Mouse (Mus musculus) spleen, adult 18-20 months (tissue): ENCODE measurements at regions not wholly inside any gene's neighbourhood (a gene's known extent, or its start where the extent isn't known, plus 50 kb on each side); places are given as distances from the start of the nearest gene placed in this dataset.

Source experiments
- DNase-seq, 2 experiments: peaks; one replicate each; pipeline ENCODE4 v3.0.0; 2022; ENCODE audit warnings: mixed read lengths in 2 of 2

GRCm38 (mm10) chr2:123267036-123267435 is 502.0 kb downstream of the Sqor start:
- DNase-seq = no peak

GRCm38 (mm10) chr2:123274866-123275735 is 510.1 kb downstream of the Sqor start:
- DNase-seq = no peak

- DNase-seq = no peak
Measured at GRCm38 (mm10) chr2:123275736-123276330, 510.8 kb downstream of the Sqor start.

GRCm38 (mm10) chr2:123311554-123312276 is 546.7 kb downstream of the Sqor start:
- no peak for DNase-seq

GRCm38 (mm10) chr2:123312277-123312617 is 547.2 kb downstream of the Sqor start:
- peak in 1 of 2 experiments; percentile 15 for DNase-seq

- DNase-seq = no peak
Measured at GRCm38 (mm10) chr2:123320448-123321097, 555.5 kb downstream of the Sqor start.

- no peak for DNase-seq
Measured at GRCm38 (mm10) chr2:123323769-123324168, 558.7 kb downstream of the Sqor start.

GRCm38 (mm10) chr2:123324896-123325295 is 559.9 kb downstream of the Sqor start:
- no peak for DNase-seq

- no peak for DNase-seq
Measured at GRCm38 (mm10) chr2:123349625-123350346, 584.7 kb downstream of the Sqor start.

GRCm38 (mm10) chr2:123364204-123364603 is 599.2 kb downstream of the Sqor start:
- no peak for DNase-seq

- DNase-seq = no peak
Measured at GRCm38 (mm10) chr2:123366571-123366970, 601.5 kb downstream of the Sqor start.

GRCm38 (mm10) chr2:123385622-123386418 is 620.8 kb downstream of the Sqor start:
- no peak for DNase-seq

GRCm38 (mm10) chr2:123386773-123387604 is 622.0 kb downstream of the Sqor start:
- no peak for DNase-seq

- DNase-seq = no peak
Measured at GRCm38 (mm10) chr2:123390981-123391380, 625.9 kb downstream of the Sqor start.

GRCm38 (mm10) chr2:123394296-123394695 is 629.3 kb downstream of the Sqor start:
- DNase-seq = no peak

- no peak for DNase-seq
Measured at GRCm38 (mm10) chr2:123397551-123397950, 632.5 kb downstream of the Sqor start.

GRCm38 (mm10) chr2:123401064-123401463 is 636.0 kb downstream of the Sqor start:
- no peak for DNase-seq

- no peak for DNase-seq
Measured at GRCm38 (mm10) chr2:123409075-123409474, 644.0 kb downstream of the Sqor start.

- DNase-seq = no peak
Measured at GRCm38 (mm10) chr2:123458034-123458677, 631.6 kb upstream of the Sema6d start.

GRCm38 (mm10) chr2:123473840-123474239 is 615.9 kb upstream of the Sema6d start:
- no peak for DNase-seq
